Mouse (Mus musculus) left cerebral cortex, adult 11 months (tissue): ENCODE measurements at regions not wholly inside any gene's neighbourhood (a gene's known extent, or its start where the extent isn't known, plus 50 kb on each side); places are given as distances from the start of the nearest gene placed in this dataset.
A peak's percentile ranks its signal among the peaks of the same experiment; 100 is the strongest.

Source experiments
- DNase-seq: peaks from one replicate; pipeline ENCODE4 v3.0.0; 2022; ENCODE audit warnings: low spot score

GRCm38 (mm10) chr8:112933815-112934214 lies 364.0 kb downstream of the Cntnap4 start:
- no peak for DNase-seq

- no peak for DNase-seq
These were observed 365.6 kb downstream of the Cntnap4 start for GRCm38 (mm10) chr8:112935411-112935810.

- DNase-seq = no peak
These were observed 366.3 kb downstream of the Cntnap4 start for GRCm38 (mm10) chr8:112935897-112936719.

- DNase-seq = peak; percentile 65
These were observed 402.6 kb downstream of the Cntnap4 start for GRCm38 (mm10) chr8:112972418-112972817.

- DNase-seq = no peak
These were observed 405.9 kb downstream of the Cntnap4 start for GRCm38 (mm10) chr8:112975734-112976133.

GRCm38 (mm10) chr8:112976312-112976711 lies 406.5 kb downstream of the Cntnap4 start:
- no peak for DNase-seq

GRCm38 (mm10) chr8:112993781-112994180 lies 423.9 kb downstream of the Cntnap4 start:
- DNase-seq = no peak

GRCm38 (mm10) chr8:113007356-113007755 lies 437.5 kb downstream of the Cntnap4 start:
- DNase-seq = no peak

GRCm38 (mm10) chr8:113028880-113029279 lies 459.0 kb downstream of the Cntnap4 start:
- DNase-seq = no peak

- no peak for DNase-seq
These were observed 482.1 kb downstream of the Cntnap4 start for GRCm38 (mm10) chr8:113051770-113052473.

- DNase-seq = no peak
These were observed 495.7 kb downstream of the Cntnap4 start for GRCm38 (mm10) chr8:113065246-113066169.

GRCm38 (mm10) chr8:113066170-113066708 lies 496.4 kb downstream of the Cntnap4 start:
- no peak for DNase-seq

- no peak for DNase-seq
These were observed 514.1 kb downstream of the Cntnap4 start for GRCm38 (mm10) chr8:113083976-113084375.

GRCm38 (mm10) chr8:113087586-113087985 lies 517.7 kb downstream of the Cntnap4 start:
- no peak for DNase-seq

GRCm38 (mm10) chr8:113111665-113112064 lies 523.7 kb upstream of the Mon1b start:
- DNase-seq = no peak

GRCm38 (mm10) chr8:113114165-113114700 lies 521.2 kb upstream of the Mon1b start:
- peak; percentile 11 for DNase-seq

- no peak for DNase-seq
These were observed 518.1 kb upstream of the Mon1b start for GRCm38 (mm10) chr8:113117241-113117640.

- no peak for DNase-seq
These were observed 509.8 kb upstream of the Mon1b start for GRCm38 (mm10) chr8:113125586-113125985.

- no peak for DNase-seq
These were observed 498.0 kb upstream of the Mon1b start for GRCm38 (mm10) chr8:113137361-113137760.

GRCm38 (mm10) chr8:113140021-113140420 lies 495.4 kb upstream of the Mon1b start:
- DNase-seq = no peak

- DNase-seq = no peak
These were observed 494.3 kb upstream of the Mon1b start for GRCm38 (mm10) chr8:113141131-113141530.

- no peak for DNase-seq
These were observed 458.8 kb upstream of the Mon1b start for GRCm38 (mm10) chr8:113176591-113176990.
